Mouse (Mus musculus): Measurements from ENCODE around the gene Robo1. TPM values are rescaled to one million over a fixed set of nuclear protein-coding genes. Genes with fewer than 3 reads are reported as not detected.

The Robo1 gene
- polyA plus RNA-seq, 1 experiment = 11.6 TPM

DNA sequence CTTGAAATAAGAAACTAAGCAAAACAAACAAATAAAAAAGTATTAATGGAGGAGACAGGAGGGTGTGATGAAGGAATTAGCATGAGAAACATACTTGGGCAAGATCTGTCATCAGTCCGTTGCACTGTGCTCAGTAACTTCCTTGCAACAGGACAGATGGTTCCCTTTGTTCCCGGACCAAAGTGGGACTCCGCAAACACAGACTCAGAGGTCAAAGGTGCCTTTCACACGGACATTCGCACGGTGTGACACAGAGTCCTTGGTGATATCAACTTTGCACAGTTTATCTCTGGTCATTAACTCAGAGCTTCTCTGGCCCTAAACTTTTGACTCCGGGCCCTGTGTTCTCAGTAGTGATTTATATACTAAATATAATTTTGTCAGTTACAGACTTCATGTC, 730.4 kb downstream of the Robo1 start:
- Histone ChIP-seq H3K9me3 (replicated peaks; ENCODE audit: control insufficient read depth, insufficient read depth, low read length, poor library complexity, severe bottlenecking) (no peaks in the 10 kb centered on the region; the same call in 1 of the 2 replicates), H3K27me3 (ENCODE audit: control insufficient read depth, insufficient read depth, low read length, poor library complexity, severe bottlenecking) (no peaks in the 10 kb centered on the region), H3K9ac (ENCODE audit: low read depth, poor library complexity, severe bottlenecking) (no peak overlapping the region), H3K36me3 (ENCODE audit: control insufficient read depth, insufficient read depth, low read length, poor library complexity, severe bottlenecking) (no peaks in the 10 kb centered on the region), H3K4me1 (ENCODE audit: control insufficient read depth, insufficient read depth, low read length) (no peaks in the 10 kb centered on the region), H3K27ac (ENCODE audit: insufficient read depth, low read length) (no peak overlapping the region), H3K4me3 (ENCODE audit: low read depth, low read length) (no peak overlapping the region)
- TF ChIP-seq EP300 (IDR thresholded peaks at IDR 0.05; ENCODE audit: insufficient read depth, low read depth, low read length) = no peak
- no peak for TF ChIP-seq CTCF (IDR thresholded peaks at IDR 0.05; ENCODE audit: low read depth, low read length)
- no peak for TF ChIP-seq POLR2A (IDR thresholded peaks at IDR 0.05; ENCODE audit: insufficient read depth, low read length)

DNA sequence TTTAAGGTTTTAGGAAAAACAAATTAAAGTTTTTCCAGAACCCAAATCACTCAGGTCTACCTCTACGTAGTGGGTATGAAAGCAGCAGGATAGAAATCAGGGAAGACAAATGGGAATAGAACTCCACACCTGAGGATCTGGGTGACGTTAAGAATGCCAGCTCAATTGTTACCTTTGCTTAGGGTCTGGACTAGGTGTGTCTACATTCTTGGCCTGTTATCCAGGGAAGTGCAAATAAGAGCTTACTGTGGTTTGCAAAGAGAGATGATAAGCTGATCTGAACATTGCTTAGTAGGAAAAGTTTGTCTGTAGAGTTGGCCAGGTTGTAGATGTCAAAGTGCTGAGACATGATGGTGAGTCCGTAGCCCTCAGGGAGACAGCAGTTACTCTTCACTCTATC, 754.4 kb downstream of the Robo1 start:
- Histone ChIP-seq H3K4me3 (ENCODE audit: low read depth, low read length) (no peak overlapping the region), H3K36me3 (ENCODE audit: control insufficient read depth, insufficient read depth, low read length, poor library complexity, severe bottlenecking) (no peaks in the 10 kb centered on the region), H3K9ac (ENCODE audit: low read depth, poor library complexity, severe bottlenecking) (no peak overlapping the region), H3K27me3 (ENCODE audit: control insufficient read depth, insufficient read depth, low read length, poor library complexity, severe bottlenecking) (no peaks in the 10 kb centered on the region), H3K4me1 (ENCODE audit: control insufficient read depth, insufficient read depth, low read length) (no peaks in the 10 kb centered on the region), H3K9me3 (replicated peaks; ENCODE audit: control insufficient read depth, insufficient read depth, low read length, poor library complexity, severe bottlenecking) (0 out of 2 replicates have a peak, but pooled peaks cover 2% of the 10 kb centered on the region), H3K27ac (ENCODE audit: insufficient read depth, low read length) (no peak overlapping the region)
- no peak for TF ChIP-seq EP300 (IDR thresholded peaks at IDR 0.05; ENCODE audit: insufficient read depth, low read depth, low read length)
- TF ChIP-seq CTCF (IDR thresholded peaks at IDR 0.05; ENCODE audit: low read depth, low read length) = no peak
- TF ChIP-seq POLR2A (IDR thresholded peaks at IDR 0.05; ENCODE audit: insufficient read depth, low read length) = no peak

DNA sequence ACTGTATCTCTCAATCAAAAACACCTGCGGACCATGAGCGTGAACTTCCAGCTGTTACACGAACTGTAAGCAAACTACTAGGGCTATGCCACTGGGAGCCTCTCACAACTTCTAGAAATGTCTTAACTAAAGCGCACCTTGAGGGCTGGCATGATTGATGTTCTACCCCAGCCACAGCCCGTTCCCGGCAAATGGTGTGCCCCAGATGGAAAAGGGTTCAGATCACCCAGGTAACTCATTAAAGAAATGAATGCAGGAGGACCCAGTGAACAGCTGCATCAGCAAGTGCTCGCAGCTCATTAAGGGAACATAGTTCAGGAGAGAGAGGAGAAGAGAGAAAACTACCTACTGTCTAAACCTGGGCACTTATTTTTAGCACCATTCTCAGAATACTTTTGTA, 759.7 kb downstream of the Robo1 start:
- Histone ChIP-seq H3K27me3 (ENCODE audit: control insufficient read depth, insufficient read depth, low read length, poor library complexity, severe bottlenecking) (no peaks in the 10 kb centered on the region), H3K36me3 (ENCODE audit: control insufficient read depth, insufficient read depth, low read length, poor library complexity, severe bottlenecking) (no peaks in the 10 kb centered on the region), H3K9ac (ENCODE audit: low read depth, poor library complexity, severe bottlenecking) (no peak overlapping the region), H3K4me3 (ENCODE audit: low read depth, low read length) (no peak overlapping the region), H3K27ac (ENCODE audit: insufficient read depth, low read length) (no peak overlapping the region), H3K9me3 (replicated peaks; ENCODE audit: control insufficient read depth, insufficient read depth, low read length, poor library complexity, severe bottlenecking) (no peaks in the 10 kb centered on the region), H3K4me1 (ENCODE audit: control insufficient read depth, insufficient read depth, low read length) (no peaks in the 10 kb centered on the region)
- TF ChIP-seq EP300 (IDR thresholded peaks at IDR 0.05; ENCODE audit: insufficient read depth, low read depth, low read length) (no peak), POLR2A (IDR thresholded peaks at IDR 0.05; ENCODE audit: insufficient read depth, low read length) (no peak), CTCF (IDR thresholded peaks at IDR 0.05; ENCODE audit: low read depth, low read length) (no peak)

DNA sequence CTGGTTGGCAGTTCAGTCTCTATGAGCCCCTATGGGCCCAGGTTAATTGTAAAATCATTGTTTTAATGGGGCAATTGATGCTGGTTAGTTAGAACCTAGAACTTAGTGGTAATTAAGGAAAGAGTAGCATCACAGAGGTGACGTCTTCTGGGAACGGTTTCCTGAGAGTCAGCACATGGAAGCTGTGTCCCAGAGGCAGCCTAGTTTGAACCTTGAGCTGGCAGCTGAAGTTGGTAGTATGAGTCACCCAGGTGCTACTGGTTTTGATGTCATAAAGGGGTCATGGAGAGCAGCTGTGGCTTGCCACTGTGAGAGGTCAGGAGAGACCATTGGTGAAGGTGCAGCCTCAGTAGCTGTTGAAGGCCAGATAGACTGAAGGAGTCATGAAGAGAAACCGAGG, 763.9 kb downstream of the Robo1 start:
- TF ChIP-seq CTCF (IDR thresholded peaks at IDR 0.05; ENCODE audit: low read depth, low read length) (no peak), EP300 (IDR thresholded peaks at IDR 0.05; ENCODE audit: insufficient read depth, low read depth, low read length) (no peak), POLR2A (IDR thresholded peaks at IDR 0.05; ENCODE audit: insufficient read depth, low read length) (no peak)
- Histone ChIP-seq H3K27ac (ENCODE audit: insufficient read depth, low read length) (no peak overlapping the region), H3K4me1 (ENCODE audit: control insufficient read depth, insufficient read depth, low read length) (no peaks in the 10 kb centered on the region), H3K4me3 (ENCODE audit: low read depth, low read length) (no peak overlapping the region), H3K9me3 (replicated peaks; ENCODE audit: control insufficient read depth, insufficient read depth, low read length, poor library complexity, severe bottlenecking) (no peaks in the 10 kb centered on the region), H3K27me3 (ENCODE audit: control insufficient read depth, insufficient read depth, low read length, poor library complexity, severe bottlenecking) (no peaks in the 10 kb centered on the region), H3K36me3 (ENCODE audit: control insufficient read depth, insufficient read depth, low read length, poor library complexity, severe bottlenecking) (no peaks in the 10 kb centered on the region), H3K9ac (ENCODE audit: low read depth, poor library complexity, severe bottlenecking) (no peak overlapping the region)

DNA sequence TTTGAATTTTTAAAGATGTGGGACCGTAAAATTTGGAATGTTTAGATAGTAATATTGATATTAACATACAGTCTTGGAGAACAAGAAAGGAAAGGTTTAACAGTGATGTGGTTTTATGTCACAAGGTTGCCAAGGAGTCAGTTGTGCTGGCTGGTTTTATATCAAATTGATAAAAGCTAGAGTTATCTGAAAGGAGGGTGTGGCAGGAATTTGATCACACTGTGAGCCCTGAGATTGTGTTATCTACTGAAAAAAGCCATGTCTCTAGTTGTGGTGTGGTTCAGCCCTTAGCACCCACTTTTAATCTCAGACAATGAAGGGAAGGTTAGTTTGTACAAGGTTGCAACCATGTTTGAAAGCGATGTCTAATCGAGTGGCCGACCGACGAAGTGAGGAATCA, 764.8 kb downstream of the Robo1 start:
- H3K36me3 ChIP-seq (ENCODE audit: control insufficient read depth, insufficient read depth, low read length, poor library complexity, severe bottlenecking) = no peaks in the 10 kb centered on the region
- H3K27ac ChIP-seq (ENCODE audit: insufficient read depth, low read length) = no peak overlapping the region
- no peaks in the 10 kb centered on the region for H3K4me1 ChIP-seq (ENCODE audit: control insufficient read depth, insufficient read depth, low read length)
- no peaks in the 10 kb centered on the region for H3K27me3 ChIP-seq (ENCODE audit: control insufficient read depth, insufficient read depth, low read length, poor library complexity, severe bottlenecking)
- H3K9me3 ChIP-seq (replicated peaks; ENCODE audit: control insufficient read depth, insufficient read depth, low read length, poor library complexity, severe bottlenecking) = no peaks in the 10 kb centered on the region
- TF ChIP-seq POLR2A (IDR thresholded peaks at IDR 0.05; ENCODE audit: insufficient read depth, low read length) = no peak
- TF ChIP-seq EP300 (IDR thresholded peaks at IDR 0.05; ENCODE audit: insufficient read depth, low read depth, low read length) = no peak
- no peak for TF ChIP-seq CTCF (IDR thresholded peaks at IDR 0.05; ENCODE audit: low read depth, low read length)
- H3K4me3 ChIP-seq (ENCODE audit: low read depth, low read length) = no peak overlapping the region
- no peak overlapping the region for H3K9ac ChIP-seq (ENCODE audit: low read depth, poor library complexity, severe bottlenecking)

DNA sequence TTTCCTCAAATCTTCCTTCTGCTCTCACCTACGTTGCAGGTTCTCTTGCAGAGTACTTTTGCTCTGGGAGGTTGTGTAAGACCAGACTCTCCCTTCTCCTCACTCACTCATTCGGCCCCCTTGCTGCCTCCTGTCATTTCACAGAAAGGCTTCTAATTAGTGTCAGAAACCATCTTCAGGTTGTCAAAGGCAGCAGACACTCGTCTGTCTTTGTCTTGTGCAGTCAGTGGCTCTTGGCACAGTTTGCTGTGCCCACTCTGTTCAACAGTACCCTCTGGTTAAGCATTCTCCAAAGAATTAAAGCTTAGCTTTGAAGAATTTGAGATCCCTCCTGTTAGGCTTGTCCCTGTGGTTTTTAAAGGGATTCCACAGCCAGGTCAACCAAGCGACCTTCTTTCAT, 774.3 kb downstream of the Robo1 start:
- H3K27ac ChIP-seq (ENCODE audit: insufficient read depth, low read length) = no peak overlapping the region

More for the DNA sequence above, 774.3 kb downstream of the Robo1 start:
- no peaks in the 10 kb centered on the region for H3K27me3 ChIP-seq (ENCODE audit: control insufficient read depth, insufficient read depth, low read length, poor library complexity, severe bottlenecking)
- H3K9ac ChIP-seq (ENCODE audit: low read depth, poor library complexity, severe bottlenecking) = no peak overlapping the region
- TF ChIP-seq CTCF (IDR thresholded peaks at IDR 0.05; ENCODE audit: low read depth, low read length) = no peak
- no peak for TF ChIP-seq POLR2A (IDR thresholded peaks at IDR 0.05; ENCODE audit: insufficient read depth, low read length)
- no peak for TF ChIP-seq EP300 (IDR thresholded peaks at IDR 0.05; ENCODE audit: insufficient read depth, low read depth, low read length)
- H3K36me3 ChIP-seq (ENCODE audit: control insufficient read depth, insufficient read depth, low read length, poor library complexity, severe bottlenecking) = no peaks in the 10 kb centered on the region
- no peaks in the 10 kb centered on the region for H3K9me3 ChIP-seq (replicated peaks; ENCODE audit: control insufficient read depth, insufficient read depth, low read length, poor library complexity, severe bottlenecking)
- no peak overlapping the region for H3K4me3 ChIP-seq (ENCODE audit: low read depth, low read length)
- no peaks in the 10 kb centered on the region for H3K4me1 ChIP-seq (ENCODE audit: control insufficient read depth, insufficient read depth, low read length)
